Mouse (Mus musculus) CD4-positive, CD25-positive, alpha-beta regulatory T cell, adult 2 months (primary cell): ENCODE measurements around the gene Tdpoz1.
A peak's percentile ranks its signal among the peaks of the same experiment; 100 is the strongest.
"Not testable (repeated sequence)": the region's sequence is repeated elsewhere in the genome, so short reads cannot be mapped to it uniquely, and the experiment has no call there.

Experiments used
- DNase-seq: peaks from one replicate; pipeline ENCODE4 v3.0.0-alpha.2; 2012; ENCODE audit warnings: low read depth, low spot score

Tdpoz1 gene

DNA sequence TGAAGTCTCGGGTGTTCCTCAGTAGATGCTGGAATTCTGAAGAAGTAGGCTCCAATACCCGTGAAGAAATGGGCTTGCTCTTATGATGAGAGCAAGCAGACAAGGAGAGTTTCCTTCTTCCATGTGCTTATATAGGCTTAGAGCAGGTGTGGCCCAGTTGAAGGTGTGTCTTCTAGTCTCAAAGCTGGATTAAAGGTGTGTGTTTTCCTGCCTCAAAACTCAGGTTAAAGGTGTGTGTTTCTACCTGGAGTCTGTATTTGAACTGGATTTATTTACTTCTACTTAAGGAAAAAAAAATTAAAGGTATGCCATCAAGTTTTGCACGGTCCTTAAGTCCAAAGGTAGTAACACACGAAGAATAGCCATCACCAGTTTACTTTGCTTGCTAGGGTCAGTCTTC lies at the start of gene Tdpoz1:
TSS of gene Tdpoz1 (minus strand) at position 101 of the 400 bp plus-strand sequence.
- not testable (repeated sequence) for DNase-seq

DNA sequence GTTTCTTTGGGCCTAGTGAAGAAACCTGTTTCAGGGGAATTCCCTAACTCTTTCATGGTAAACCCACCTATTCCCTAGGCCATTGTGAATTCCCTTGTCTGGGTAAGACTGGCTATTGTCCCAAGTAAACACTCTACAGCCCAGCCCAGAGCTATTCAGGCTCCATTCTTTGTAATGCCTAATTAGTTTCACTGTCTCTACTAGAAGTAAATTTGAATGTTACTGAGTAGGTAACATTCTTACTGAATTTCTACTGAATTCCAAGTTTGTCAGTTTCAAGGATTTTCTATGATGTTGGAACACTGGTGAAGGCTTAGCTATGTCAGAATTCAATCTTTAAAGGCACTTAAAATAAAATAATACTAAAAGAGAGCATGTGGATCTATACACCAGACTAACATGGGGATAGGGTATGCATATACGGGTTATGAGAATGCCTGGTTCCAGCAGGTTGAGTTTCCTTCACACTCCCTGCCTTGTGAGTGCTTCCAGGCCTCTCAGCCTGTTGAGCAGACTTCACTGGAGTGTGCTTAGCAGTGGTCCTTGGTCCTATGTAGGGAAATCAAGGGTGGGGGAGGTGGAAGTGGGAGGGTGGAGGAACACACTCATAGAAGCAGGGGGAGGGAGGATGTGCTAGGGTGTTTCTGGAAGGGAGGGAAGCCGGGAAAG lies 33.0 kb upstream of the Tdpoz1 start:
- not testable (repeated sequence) for DNase-seq

DNA sequence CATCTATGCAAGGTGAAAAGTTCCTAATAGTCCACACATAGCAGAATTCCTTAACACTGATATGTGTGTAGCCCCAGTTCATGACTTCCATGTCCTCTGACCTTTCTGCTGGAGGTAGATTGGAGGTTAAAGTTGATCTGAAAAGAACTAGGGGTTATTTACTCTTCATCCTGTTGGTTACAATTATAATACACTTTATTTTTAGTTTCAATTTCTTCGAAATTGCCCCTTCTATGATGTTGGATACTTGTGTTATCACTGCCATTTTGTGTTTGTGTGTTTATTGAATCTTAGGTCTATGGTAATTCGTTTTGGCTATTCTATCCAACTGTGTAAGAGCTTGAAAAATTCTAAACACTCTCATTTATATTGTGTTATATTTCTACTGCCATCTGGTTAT lies 16.9 kb upstream of the Tdpoz1 start, which contains the start of gene Gm37596:
TSS of gene Gm37596 (minus strand) at position 101 of the 400 bp plus-strand sequence.
- DNase-seq, result not testable (repeated sequence)

DNA sequence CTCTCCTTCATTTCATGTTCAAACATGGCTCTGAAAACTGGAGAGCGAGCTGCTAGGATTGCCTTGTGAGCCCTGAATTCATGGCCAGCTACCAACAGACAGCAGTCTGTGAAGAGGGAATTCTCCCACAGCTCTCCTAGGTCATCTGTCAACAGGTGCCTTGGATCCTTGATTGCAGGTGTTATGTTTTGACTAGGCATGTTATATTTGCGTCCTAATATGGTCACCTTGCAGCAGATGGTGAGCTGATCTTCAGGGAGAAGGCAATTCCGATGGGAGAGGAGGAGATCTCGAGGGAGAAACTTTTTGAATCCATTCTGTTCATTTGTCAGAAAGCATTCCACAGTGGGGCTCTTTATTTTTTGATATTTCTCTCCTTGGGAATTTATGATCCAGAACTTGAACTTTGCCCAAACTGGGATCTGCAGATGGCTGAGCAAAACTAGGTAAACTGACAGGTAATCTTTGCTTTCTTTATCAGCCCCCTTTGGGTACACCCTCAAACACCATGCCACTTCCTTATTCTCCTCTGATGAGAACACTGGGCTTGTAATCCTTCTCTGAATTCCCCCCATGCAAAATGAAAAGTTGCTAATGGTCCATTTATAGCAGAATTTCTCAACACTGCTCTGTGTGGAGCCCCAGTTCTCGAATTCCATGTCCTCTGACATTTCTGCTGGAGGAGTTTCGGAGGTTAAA lies 5.2 kb downstream of the Tdpoz1 start:
- DNase-seq, result not testable (repeated sequence)

DNA sequence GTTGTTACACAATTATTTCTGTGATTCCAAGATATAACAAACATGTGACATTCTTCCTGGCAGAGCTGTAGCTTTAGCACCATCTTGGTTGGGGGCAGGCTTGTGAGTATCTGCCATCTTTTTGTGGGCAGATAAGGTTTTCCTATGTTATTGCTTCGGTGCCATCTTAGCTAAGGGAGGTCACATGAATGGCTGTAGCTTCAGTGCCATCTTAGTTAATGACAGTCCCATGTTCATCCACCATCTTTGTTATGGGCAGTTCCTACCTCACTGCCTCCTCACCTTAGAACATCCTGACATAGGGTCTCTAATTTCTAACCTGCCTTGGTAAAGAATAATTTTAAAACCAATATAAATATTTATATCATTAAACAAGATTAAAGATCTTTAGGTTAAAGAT lies 21.9 kb downstream of the Tdpoz1 start:
- no peak for DNase-seq

DNA sequence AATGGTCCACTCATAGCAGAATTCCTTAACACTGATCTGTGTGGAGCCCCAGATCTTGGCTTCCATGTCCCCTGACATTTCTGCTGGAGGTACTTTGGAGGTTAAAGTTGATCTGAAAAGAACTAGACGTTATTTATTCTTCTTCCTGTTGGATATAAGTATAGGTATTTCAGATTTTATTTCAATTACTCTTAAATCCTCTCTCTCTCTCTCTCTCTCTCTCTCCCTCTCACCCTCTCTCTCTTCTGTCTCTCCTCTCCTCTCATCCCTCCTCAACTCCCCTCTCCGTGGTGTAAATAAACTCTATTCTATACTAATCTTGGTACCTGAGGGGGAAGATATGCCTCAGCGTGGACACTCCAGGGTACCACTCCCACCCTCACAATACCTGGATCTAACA lies 23.5 kb downstream of the Tdpoz1 start, which contains the start of gene Tdpoz2:
TSS of gene Tdpoz2 (minus strand) at position 101 of the 400 bp plus-strand sequence.
- DNase-seq, result no peak

DNA sequence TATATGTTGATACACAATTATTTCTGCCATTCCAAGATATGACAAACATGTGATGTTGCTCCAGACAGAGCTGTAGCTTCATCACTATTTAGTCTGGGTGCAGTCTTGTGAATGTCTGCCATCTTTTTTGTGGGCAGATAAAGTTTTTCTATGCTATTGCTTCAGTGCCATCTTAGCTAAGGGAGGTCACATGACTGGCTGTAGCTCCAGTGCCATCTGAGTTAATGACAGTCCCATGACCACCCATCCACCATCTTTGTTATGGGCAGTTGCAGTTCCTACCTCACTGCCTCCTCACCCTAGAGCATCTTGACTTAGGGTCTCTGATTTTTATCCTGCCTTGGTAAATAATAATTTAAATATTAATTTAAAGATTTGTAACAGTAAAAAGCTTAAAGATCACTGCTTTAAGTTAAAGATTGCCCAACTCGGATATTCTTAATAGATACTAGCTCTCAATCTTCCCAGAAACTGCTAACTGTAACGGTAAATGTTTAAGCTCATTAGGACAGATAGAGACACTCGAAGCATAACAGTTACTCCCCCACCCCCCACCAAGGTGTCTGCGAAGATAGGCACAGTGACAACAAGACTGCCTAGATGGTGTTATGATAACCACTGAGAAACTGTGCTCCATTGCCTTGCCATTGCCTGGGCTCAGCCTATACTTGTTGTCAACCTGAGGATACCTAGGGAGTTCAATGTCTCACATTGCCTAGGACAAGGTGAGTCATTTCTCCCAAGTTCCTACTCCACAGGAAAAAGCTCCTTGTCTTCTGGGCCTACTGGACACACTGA lies 45.0 kb downstream of the Tdpoz1 start:
- peak; percentile 35 for DNase-seq
